Mouse (Mus musculus) left cerebral cortex, postnatal 14 days (tissue): ENCODE results near the gene Sulf2. TPM values are rescaled to one million over a fixed set of nuclear protein-coding genes. Genes with fewer than 3 reads are reported as not detected.
"Not testable (repeated sequence)": the region's sequence is repeated elsewhere in the genome, so short reads cannot be mapped to it uniquely, and the experiment has no call there.

Experiments used
- DNase-seq, 2 experiments: peaks; one replicate each; pipeline ENCODE4 v3.0.0; 2021 to 2022; ENCODE audit warnings: low spot score in 2 of 2, mixed read lengths in 1 of 2
- intact Hi-C: fragments of 180-260 bp; cut with DNase I; formaldehyde crosslinking; loops from one replicate; pipeline ENCODE4 v1.15.1; 2025
- long read RNA-seq, 2 experiments: library from polyadenylated mRNA; stranded (forward); transcript quantifications; one replicate each; pipeline ENCODE4 v2.0.0; 2021
- total RNA-seq, 2 experiments: library from RNA; stranded (reverse); gene quantifications; 2 replicates each; pipeline ENCODE4 v1.2.3; 2021

Sulf2 gene
- total RNA-seq = 100 to 1,000 TPM; 143 to 153 TPM
- long read RNA-seq, experiment 1, full-length matches to known transcripts = 95 of 145 reads
- long read RNA-seq, experiment 1, partial matches to known transcripts = 38 of 145 reads
- long read RNA-seq, experiment 1, other reads (novel, unspliced or antisense) = 12 of 145 reads
- long read RNA-seq, experiment 2, full-length matches to known transcripts = 60 of 95 reads
- long read RNA-seq, experiment 2, partial matches to known transcripts = 28 of 95 reads
- long read RNA-seq, experiment 2, other reads (novel, unspliced or antisense) = 7 of 95 reads

GRCm38 (mm10) chr2:166155454-166155815, at the start of gene Sulf2:
Gene Sulf2, minus strand, starts transcription at chr2:166155663.
- peak; percentile 81 for DNase-seq
- intact Hi-C loops = loop anchor here (2.0 to 10.0 kb wide), 3 partner anchors 107 to 409 kb away; no protein-coding TSS in a partner anchor

- intact Hi-C loops = no loop called here
- no peak for DNase-seq
These were observed 48.7 kb upstream of the Sulf2 start for GRCm38 (mm10) chr2:166204174-166204573.

GRCm38 (mm10) chr2:166203647-166204046, 48.2 kb upstream of the Sulf2 start:
- no peak for DNase-seq
- intact Hi-C loops = no loop called here

GRCm38 (mm10) chr2:166197964-166198363, 42.5 kb upstream of the Sulf2 start:
- intact Hi-C loops = no loop called here
- DNase-seq = no peak

- intact Hi-C loops = no loop called here
- DNase-seq = no peak
These were observed 41.6 kb upstream of the Sulf2 start for GRCm38 (mm10) chr2:166197064-166197463.

- no peak for DNase-seq
- intact Hi-C loops = no loop called here
These were observed 40.8 kb upstream of the Sulf2 start for GRCm38 (mm10) chr2:166196080-166196786.

- intact Hi-C loops = no loop called here
- DNase-seq = no peak
These were observed 39.6 kb upstream of the Sulf2 start for GRCm38 (mm10) chr2:166195041-166195440.

- no peak for DNase-seq
- intact Hi-C loops = no loop called here
These were observed 38.8 kb upstream of the Sulf2 start for GRCm38 (mm10) chr2:166194112-166194758.

GRCm38 (mm10) chr2:166193509-166193908, 38.0 kb upstream of the Sulf2 start:
- intact Hi-C loops = no loop called here
- DNase-seq = no peak

- DNase-seq = no peak
These were observed 35.4 kb upstream of the Sulf2 start for GRCm38 (mm10) chr2:166190816-166191215.

GRCm38 (mm10) chr2:166189191-166189590, 33.7 kb upstream of the Sulf2 start:
- intact Hi-C loops = no loop called here
- no peak for DNase-seq

More at GRCm38 (mm10) chr2:166190816-166191215, 35.4 kb upstream of the Sulf2 start:
- intact Hi-C loops = no loop called here

- intact Hi-C loops, DNase-seq: not testable (repeated sequence)
These were observed 32.5 kb upstream of the Sulf2 start for GRCm38 (mm10) chr2:166187874-166188453.

GRCm38 (mm10) chr2:166187319-166187718, 31.9 kb upstream of the Sulf2 start:
- DNase-seq, intact Hi-C loops: not testable (repeated sequence)

GRCm38 (mm10) chr2:166186244-166186948, 30.9 kb upstream of the Sulf2 start:
- DNase-seq = no peak
- intact Hi-C loops = no loop called here

GRCm38 (mm10) chr2:166185768-166186167, 30.3 kb upstream of the Sulf2 start:
- DNase-seq = no peak
- intact Hi-C loops = no loop called here

- DNase-seq = no peak
- intact Hi-C loops = no loop called here
These were observed 29.0 kb upstream of the Sulf2 start for GRCm38 (mm10) chr2:166184417-166184816.

GRCm38 (mm10) chr2:166182009-166182685, 26.7 kb upstream of the Sulf2 start:
- no peak for DNase-seq
- intact Hi-C loops = no loop called here

- intact Hi-C loops = no loop called here
- peak; percentile 55 to 80 for DNase-seq
These were observed 25.5 kb upstream of the Sulf2 start for GRCm38 (mm10) chr2:166180744-166181508.
